Mouse (Mus musculus) layer of hippocampus, postnatal 25 days (tissue): ENCODE data around the gene Sh3bp5. TPM values are rescaled to one million over a fixed set of nuclear protein-coding genes. Genes with fewer than 3 reads are reported as not detected.
A peak's percentile ranks its signal among the peaks of the same experiment; 100 is the strongest.

ENCODE experiments used
- DNase-seq, 2 experiments: peaks; one replicate each; pipeline ENCODE4 v3.0.0; 2022; ENCODE audit warnings: mixed read lengths in 2 of 2, low spot score in 1 of 2; ENCODE audit errors: extremely low spot score in 1 of 2
- total RNA-seq, 2 experiments: library from RNA; stranded (reverse); gene quantifications; 2 replicates each; pipeline ENCODE4 v1.2.3; 2021

Gene Sh3bp5
- total RNA-seq, 2 experiments from 2014 or later, result 135 to 147 TPM

- no peak for DNase-seq
Measured at GRCm38 (mm10) chr14:31394822-31395532, 40.9 kb downstream of the Sh3bp5 start.

DNA sequence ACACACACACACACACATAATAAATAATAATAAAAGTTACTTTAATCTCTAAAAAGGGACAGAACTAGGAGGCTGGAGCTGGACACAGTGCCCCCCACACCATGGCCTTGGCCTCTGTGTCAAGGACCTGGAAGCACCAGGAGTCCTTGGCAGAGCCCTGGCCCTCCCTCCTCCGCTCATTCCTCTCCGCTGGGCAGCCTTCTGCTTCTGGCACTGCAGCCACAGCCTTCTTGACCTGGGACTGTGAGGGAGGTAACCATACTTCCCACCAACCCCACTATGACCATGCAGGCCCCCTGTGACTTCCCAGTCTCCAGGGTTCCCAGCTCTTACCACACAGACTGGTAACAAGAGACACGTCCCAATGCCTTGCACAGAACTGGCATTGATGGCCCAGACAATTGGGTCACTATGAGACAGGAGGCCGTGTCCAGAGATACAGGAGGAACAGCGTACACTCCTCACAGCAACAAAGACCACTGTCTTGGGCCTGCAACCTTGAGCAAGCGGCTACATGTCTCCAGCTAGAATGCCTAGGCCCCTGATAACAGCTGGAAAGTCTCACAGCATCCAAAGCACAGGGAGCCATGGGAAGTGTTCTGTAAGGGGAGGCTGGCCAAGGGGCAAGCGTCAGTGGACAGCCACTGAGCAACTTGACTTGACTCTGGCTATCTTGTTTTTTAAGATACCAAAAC is 41.8 kb downstream of the Sh3bp5 start:
- no peak for DNase-seq

- DNase-seq, result no peak
Measured at GRCm38 (mm10) chr14:31393546-31393890, 42.4 kb downstream of the Sh3bp5 start.

DNA sequence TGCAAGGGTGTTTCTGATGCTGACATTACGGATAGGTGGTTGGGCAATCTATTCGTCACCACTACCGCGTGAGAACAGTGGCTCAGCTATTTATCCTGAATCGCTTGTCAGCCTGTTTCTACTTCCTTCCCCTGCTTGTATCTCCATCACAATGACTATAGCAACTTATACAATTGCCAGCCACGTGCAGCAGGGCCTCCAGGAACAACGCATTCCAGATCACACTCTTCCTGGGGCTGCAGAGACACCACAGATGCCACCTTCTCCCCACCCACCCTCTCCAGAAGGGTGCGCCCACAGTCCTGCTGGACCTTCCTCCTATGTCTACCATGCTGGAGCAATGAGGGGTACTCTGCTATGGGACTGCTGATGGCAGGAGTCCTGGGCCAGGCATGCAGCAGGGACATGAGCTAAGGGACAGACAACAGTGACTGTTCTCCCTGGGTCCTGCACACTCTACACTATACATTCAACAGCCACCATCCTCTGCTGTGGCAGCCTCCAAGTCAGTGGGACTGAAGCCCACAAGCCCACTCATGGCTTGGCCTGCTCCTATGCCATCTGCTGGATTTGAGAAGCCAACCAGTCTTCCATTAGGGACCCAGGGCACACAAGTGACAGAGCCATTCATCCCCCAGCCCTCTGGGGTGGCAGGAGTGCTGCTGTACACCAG is 42.9 kb downstream of the Sh3bp5 start:
- peak; percentile 53 to 61 for DNase-seq

GRCm38 (mm10) chr14:31392300-31392699 is 43.6 kb downstream of the Sh3bp5 start:
- DNase-seq, result no peak

DNA sequence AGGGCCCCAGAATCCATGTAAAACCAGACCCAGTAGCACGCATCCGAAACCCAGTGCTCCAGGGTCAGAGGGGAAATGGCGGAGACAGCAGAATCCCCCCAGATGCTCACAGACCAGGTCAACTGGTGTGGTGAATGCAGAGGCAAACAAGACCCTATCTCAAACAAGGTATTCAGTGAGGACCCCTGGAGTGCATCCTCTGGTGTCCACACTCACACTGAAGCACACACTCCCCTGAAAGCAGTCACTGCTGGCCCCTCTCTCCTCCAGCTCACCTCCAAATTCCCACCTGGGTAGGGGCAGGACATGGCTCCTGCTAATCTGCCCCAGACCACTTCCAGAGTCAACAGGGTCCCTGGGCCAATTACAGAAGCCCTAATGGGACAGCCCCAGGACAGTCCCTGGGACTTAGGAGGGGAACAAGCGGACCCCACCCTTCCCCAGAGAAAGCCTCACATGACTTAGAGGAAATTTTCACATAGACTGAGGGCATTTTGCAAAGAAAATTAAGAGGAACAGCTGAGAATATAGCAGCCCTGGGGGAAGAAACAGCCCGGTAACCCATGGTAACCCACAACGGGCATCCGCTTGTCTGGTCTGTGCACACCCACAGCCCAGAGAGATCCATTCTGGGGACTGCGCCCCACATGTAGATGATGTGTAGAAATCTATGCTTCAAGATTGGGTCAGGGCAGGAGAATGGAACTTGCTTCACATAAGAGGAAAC is 46.3 kb downstream of the Sh3bp5 start:
- no peak for DNase-seq

DNA sequence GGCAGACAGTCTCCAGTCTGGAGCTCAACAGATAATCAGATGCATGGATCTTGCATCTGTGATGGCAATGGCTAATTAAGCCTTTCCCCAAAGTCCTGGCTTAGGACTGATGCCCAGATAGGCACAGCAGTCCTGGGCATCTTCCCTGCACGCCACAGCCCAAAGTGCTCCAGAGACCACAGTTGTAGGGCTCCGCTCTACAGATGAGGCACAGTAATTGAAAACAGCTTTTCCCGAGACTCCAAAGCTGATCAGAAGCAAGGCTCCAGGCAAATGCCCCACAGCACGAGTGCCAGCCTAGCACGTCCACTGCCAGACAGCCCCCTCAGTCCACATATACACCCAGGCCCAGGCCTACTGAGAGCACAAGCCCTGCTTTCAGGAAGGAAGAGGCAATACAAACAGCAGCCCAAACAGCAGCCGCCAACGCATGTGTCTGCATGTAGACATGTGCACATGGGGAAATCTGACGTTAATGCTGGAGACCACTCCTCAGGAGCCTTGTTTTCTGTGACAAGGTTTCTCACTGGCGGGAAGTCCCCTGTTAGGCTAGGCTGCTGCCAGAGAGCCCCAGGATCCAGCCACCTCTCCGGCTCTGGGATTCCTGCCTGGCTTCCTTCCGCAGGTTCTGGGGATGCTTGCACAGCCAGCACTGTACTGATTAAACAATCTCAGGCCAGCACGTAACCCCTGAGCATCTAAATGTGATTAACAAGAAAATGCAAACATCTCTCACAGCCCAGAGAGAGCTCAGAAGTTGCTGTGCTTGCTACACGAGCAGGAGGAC is 47.6 kb downstream of the Sh3bp5 start:
- no peak for DNase-seq

GRCm38 (mm10) chr14:31387301-31387981 is 48.4 kb downstream of the Sh3bp5 start:
- no peak for DNase-seq

- peak in 1 of 2 experiments; percentile 64 for DNase-seq
Measured at GRCm38 (mm10) chr14:31385977-31386697, 49.7 kb downstream of the Sh3bp5 start.

DNA sequence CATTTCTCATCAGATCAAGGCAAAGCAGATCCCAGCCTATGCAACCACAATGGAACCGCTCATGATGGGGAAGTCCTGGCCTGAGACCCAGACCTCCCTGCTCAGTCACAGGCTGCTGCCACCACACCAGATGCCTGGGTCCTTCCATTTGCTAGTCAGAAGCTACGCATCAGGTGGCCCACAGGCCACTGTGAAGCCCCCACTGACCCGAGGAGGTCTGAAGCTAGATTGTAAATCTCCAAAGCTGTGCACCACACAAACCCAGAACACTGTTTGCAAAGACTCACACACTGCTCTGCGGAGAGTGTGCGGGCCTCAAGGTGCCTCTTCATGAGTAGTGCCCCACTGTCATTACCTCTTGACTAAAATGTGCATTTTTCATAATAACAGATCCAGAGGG is 50.5 kb downstream of the Sh3bp5 start:
- DNase-seq, result peak in 1 of 2 experiments; percentile 5

DNA sequence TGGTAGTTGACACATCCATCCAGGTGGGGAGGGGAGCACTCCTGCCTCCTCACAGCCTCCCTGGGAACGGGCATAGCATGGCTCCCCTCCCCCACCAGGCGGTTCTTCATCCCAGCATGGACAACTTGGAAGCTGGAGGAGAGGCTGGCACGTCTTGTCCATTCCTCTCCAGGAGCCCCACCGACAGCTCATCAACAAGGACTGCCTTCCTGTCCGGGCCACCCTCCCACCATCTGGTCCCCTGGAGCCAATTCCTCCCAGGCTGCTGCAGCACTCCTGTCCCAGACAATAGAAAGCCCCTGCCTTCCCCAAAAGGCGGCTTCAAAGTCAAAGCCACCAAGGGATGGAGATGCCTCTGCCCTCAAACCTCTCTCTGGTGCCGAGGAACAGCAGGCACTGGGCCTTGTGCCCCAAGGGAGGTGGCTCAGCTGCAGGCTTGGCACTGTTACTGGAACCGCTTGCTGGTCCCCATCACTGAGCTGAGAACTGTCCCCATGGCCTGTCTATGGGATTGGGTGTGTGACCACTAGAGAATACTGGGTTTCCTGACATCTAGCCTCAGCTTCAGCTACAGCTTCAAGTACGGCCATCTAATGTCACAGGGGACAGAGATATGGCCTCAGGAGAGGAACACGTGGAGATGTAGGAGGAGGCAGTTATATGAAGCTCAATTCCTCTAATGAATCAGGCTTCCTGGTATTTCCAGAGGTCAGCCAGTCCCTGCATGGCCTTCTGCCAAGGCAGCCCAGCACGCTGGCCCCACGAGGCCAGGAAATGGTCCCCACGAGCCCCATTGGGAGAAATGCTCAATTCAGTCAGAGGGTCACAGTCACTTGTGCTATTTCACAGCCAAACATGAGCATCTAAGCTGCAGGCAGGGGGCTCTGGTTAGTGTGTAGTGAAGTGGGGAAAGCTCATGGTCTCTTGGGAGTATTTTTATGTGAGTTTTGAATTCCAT is 51.2 kb downstream of the Sh3bp5 start:
- no peak for DNase-seq

GRCm38 (mm10) chr14:31383470-31384050 is 52.3 kb downstream of the Sh3bp5 start:
- DNase-seq, result peak in 1 of 2 experiments; percentile 54

- no peak for DNase-seq
Measured at GRCm38 (mm10) chr14:31382276-31382675, 53.6 kb downstream of the Sh3bp5 start.

GRCm38 (mm10) chr14:31376331-31376730 is 59.5 kb downstream of the Sh3bp5 start:
- no peak for DNase-seq

DNA sequence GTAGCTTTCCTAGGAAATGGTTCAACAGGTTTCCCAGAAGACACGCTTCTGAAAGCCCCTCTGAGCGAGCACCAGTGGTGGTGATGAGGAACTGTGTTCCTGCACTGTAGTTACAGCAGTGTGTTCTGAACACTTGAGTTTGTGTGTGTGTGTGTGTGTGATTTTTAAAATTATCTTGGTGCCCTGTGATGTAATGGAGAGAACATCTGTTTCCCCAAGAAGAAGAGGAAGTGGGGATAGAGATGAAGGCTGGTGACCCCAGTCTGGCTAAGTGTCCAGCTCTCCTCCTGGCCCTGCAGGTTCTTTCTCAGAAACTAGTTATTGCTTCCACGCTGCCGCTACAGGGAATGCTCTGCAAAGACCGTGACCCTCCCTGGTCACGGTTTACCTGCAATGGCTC is 61.5 kb downstream of the Sh3bp5 start:
- DNase-seq, result no peak

GRCm38 (mm10) chr14:31369377-31369776 is 66.5 kb downstream of the Sh3bp5 start:
- no peak for DNase-seq

- no peak for DNase-seq
Measured at GRCm38 (mm10) chr14:31367951-31368350, 67.9 kb downstream of the Sh3bp5 start.
